Mouse (Mus musculus) G1E-ER4 (cell line): ENCODE measurements around the gene Vps37c. TPM values are rescaled to one million over a fixed set of nuclear protein-coding genes. Genes with fewer than 3 reads are reported as not detected.
A peak's percentile ranks its signal among the peaks of the same experiment; 100 is the strongest.

ENCODE experiments used
- GATA1 ChIP-seq: IDR thresholded peaks from one replicate; pipeline ENCODE4 v1.8.0; 2012; ENCODE audit warnings: low read length, inconsistent platforms
- polyA plus RNA-seq: library from polyadenylated mRNA; stranded (reverse); fragments of >175 nt; gene quantifications from 2 replicates; pipeline ENCODE4 v1.2.3, GENCODE M21; 2012

Gene Vps37c
- polyA plus RNA-seq, 1 experiment: 43.0 TPM

DNA sequence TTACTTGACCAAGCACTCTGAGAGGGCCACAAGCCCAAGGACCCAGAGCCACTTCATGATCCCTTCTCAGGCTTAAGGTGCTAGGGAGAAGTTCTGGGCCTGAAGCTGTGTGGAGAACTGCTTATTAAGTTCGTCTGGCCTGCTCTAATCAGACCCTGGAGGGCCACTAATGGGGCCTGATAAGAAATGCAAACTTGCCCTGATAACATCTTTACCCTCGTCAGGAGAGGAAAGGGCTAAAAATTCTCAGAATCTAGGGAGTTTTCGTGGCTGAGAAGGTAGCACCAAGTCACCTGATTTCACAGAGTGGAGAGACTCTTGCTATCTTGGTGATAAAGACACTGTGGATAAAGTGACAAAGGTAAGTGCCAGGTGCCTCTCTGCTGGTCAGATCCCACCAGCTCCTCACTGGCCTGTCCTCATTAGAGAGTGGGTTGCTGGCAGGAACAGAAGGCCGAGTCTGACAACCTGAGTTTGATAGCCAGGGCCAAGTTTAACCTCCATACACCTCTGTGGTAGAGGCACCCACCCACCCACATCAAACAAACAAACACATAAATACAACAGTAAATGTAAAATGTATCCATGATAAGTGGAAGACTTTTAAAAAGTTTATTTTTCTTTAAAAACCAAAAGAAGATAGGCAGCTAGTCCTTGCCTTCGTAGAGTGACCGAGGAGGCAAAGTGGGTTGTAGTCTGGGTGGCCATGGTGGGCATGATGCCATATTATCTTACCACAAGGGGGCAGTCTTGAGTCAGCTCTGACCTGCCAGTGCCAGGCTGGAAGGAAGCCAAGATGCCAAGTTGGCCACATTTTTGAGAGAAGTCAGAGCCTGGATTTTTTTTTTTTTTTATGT is 10.4 kb upstream of the Vps37c start, which contains the start of gene Pga5:
Gene Pga5 (minus strand): TSS at position 157 of the 857 bp plus-strand sequence.
- peak; percentile 30 for TF ChIP-seq GATA1

- TF ChIP-seq GATA1: no peak
Observed at GRCm38 (mm10) chr19:10678772-10679067, 9.8 kb upstream of the Vps37c start.

DNA sequence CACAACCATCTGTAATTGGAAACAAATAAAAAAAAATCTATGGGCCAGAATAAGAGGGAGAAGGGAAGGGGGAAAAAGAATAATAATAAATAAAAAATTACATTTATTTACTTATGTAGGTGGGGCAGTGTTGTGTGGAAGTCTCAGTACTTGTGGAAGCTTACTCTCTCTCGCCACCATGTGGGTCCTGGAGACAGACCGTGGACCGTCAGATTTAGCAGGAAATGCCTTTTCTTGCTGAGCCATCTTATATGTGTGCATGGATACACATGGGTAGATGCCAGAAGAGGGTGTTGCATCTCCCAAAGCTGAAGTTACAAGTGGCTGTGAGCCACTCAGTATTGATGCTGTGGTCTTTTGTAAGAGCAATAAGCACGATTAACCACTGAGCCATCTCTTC is 7.0 kb upstream of the Vps37c start:
- TF ChIP-seq GATA1: no peak

GRCm38 (mm10) chr19:10685081-10685480 is 3.5 kb upstream of the Vps37c start:
- TF ChIP-seq GATA1: no peak

GRCm38 (mm10) chr19:10685727-10686126 is 2.8 kb upstream of the Vps37c start:
- no peak for TF ChIP-seq GATA1

DNA sequence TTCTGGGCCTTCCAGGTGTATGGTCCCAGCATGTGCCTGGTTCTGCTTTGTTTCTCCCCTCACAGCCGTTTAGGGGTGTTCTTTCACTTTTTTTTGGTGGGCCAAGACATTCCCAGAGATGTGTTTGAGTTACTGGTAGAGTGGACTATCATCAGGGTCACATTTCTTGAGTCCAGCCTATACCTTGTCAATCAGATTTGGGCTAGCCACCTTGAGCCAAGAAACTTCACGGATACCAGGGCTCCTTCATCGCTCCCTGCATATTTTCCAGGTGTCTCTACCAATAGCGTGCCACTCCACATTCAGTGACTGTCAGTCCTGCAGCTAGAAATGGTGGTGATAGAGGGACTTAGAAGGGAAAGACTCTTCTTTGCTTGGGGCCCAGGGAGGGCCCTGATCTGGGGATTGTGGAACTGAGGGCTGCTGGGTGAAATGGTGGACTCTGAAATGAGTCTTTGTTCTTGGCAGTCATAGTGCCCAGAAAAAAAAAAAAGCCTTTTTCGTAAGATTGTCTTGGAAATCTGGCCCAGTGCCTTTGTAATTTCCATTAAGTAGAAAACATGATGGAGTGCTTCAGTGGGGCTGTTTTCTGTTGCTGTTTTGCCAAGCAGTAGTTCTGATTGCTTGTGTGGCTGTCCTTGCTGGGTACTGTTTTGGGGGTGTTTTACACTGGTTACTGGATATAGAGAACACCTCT is 1.1 kb downstream of the Vps37c start:
- TF ChIP-seq GATA1: no peak

DNA sequence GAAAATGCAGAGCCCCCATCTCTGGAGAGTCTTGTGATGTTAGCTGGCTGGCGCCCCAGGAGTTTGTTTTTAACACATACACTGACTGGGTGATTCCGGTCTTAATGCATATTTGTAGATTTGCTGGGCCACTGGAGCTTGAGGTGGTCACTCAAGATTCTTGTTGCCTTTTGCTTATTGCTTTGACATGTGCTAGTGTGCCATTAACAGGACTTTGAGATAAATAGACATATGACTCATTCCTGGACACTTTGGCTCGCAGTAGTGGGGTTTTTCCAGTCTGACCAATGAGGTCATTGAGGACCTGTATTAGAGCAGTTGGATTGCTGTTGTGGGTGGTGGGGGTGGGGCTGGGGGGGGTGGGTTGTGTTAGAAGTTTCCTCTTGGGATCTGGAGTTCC is 1.8 kb downstream of the Vps37c start:
- TF ChIP-seq GATA1: no peak

- no peak for TF ChIP-seq GATA1
Observed at GRCm38 (mm10) chr19:10691121-10691520, 2.6 kb downstream of the Vps37c start.

DNA sequence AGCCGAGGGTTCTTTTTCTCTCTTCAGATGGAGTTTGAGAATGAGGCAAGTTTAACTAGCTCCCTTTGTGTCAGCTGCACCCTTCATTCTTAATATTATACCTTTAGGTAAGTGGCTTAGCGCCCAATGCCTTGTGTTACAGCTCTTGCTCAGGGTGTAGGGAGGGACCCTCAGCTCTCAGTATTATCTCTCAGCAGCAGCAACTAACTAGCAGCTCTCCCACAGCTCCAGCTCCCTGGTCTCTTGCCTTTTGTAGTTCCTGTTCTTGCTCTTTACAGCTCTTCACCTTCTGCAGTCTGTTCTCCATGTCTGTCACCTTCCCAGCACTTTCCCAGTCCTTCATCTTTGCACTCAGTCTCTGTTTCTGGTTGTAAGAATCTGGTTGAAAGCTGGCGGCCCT is 3.1 kb downstream of the Vps37c start:
- no peak for TF ChIP-seq GATA1

- TF ChIP-seq GATA1: no peak
Observed at GRCm38 (mm10) chr19:10692361-10692760, 3.8 kb downstream of the Vps37c start.

GRCm38 (mm10) chr19:10693926-10694682 is 5.6 kb downstream of the Vps37c start:
- TF ChIP-seq GATA1: no peak

DNA sequence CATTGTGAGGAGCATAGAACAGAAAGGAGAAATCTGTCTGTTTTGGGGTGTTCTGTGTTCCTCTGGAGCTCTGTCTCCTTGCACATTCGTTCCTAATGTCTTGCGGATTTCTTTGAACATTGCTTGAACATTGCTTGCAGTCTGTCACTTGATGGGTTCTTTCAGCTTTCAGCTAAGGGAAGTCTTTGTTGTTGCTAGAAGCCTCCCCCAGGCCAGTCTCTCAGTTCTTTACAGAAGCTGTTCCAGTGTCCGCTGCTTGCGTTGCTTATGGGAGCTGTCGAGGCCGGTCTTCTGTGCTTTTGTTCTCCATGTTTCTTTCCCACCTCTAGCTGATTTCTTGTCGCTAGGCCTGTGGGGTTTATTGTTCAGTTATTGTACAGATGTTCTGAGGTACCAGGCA is 7.3 kb downstream of the Vps37c start:
- TF ChIP-seq GATA1: no peak

DNA sequence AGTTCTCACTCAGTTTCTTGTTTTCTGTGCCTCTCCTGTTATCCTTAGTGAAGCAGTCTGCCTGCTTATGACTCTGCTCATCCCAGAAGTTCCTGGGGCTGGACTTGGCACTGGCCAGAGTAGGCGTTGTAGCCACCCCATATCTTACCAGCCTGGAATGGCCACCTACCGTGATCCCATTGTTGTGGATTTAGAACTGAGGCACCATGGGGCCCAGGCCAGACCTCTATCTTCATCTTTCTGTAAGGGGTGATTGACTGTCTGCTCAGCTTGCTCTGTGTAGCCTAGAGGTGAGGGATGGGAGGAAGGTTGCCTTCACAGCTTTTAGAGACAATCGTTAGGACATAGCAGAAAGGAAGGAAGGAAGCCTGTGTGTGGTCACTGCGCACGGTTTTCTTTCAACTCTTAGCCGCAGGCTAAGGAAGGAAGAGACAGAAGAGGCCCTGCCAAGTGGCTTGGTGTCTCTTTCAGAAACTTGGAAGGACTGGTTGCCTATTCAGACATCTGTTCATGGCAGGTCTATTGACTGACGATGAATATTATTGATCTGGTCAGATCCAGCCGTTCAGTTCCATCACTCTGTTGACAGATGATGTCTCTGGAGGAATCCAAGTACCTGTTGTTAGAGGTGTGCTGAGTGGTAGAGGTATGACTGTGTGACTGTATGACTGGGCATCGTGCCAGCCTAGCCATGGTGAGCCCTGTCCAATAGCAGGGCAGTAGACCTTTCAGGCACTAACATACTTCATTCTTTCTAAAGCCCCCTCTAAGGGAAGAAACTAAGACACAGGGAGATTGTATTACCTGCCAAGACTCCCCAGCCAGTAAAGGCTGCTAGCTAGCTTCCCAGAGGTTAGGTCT is 9.8 kb downstream of the Vps37c start:
- TF ChIP-seq GATA1: no peak

- TF ChIP-seq GATA1: no peak
Observed at GRCm38 (mm10) chr19:10699851-10700250, 11.3 kb downstream of the Vps37c start.

GRCm38 (mm10) chr19:10701013-10701726 is 12.6 kb downstream of the Vps37c start:
- TF ChIP-seq GATA1: no peak

GRCm38 (mm10) chr19:10702125-10702524 is 13.6 kb downstream of the Vps37c start:
- no peak for TF ChIP-seq GATA1
